In the genomic region with DNA sequence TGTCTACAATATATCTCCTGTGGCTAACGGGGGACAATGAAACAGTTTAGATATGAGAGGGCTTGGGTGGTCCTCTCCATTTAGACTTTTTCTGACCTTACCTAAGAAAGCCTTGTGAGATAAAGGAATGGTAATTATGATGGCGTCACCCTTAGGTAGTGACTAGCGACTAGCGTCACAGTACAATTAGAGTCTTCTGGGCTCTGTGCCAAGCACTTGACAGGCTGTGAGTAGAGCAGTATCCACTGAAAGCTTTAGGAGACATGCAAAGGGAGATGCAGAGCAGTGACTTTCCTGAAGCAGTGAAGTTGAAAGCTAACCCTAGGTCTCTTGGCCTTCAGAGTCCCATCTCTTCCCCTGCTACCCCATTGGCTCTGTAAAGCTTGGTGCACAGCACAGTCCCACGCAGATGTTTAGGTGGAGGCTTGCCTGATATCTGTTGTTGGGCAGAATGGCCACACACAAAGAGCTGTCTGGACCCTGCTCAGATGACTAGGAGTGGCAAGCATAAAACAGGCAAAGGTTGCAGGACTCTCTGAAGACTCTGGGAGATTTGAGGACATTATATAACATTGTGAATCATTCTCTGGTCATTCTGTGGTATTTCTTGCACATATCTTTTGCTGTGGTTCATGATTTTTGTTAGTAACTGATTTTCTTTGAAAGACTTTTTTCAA, we compare ENCODE assay signal across 9 mouse cellular contexts. TPM values are rescaled to one million over a fixed set of nuclear protein-coding genes. Genes with fewer than 3 reads are reported as not detected.
DNase-seq lines count a peak whose midpoint lies in the region; ATAC-seq lines count a peak whose summit lies in the region.
"Had no signal": no experiment of that assay in that cellular context is flagged by ENCODE, and none has a peak within 500 bp of the region (broad histone marks: within the 10 kb centered on the region; RNA-seq: fewer than 3 reads in every experiment).

No protein-coding gene starts in this region.

- intact Hi-C loops in left cerebral cortex, postnatal 4 days (cut with DNase I): no loop called here

- WGBS in forebrain, embryonic 12.5 days: 49% methylated on average over 5 of the region's 5 CpGs
- 44% methylated on average over 5 of the region's 5 CpGs for WGBS in hindbrain, embryonic 15.5 days
- WGBS in midbrain, embryonic 13.5 days: 66% methylated on average over 5 of the region's 5 CpGs

- H3K27me3 ChIP-seq in forebrain, embryonic 12.5 days: no peaks in the 10 kb centered on the region
- no peaks in the 10 kb centered on the region for H3K27me3 ChIP-seq in hindbrain, embryonic 15.5 days
- H3K27me3 ChIP-seq in midbrain, embryonic 13.5 days: no peaks in the 10 kb centered on the region
- H3K27me3 ChIP-seq: limb, embryonic 13.5 days had no signal

- H3K4me2 ChIP-seq in forebrain, embryonic 12.5 days: no peak overlapping the region
- H3K4me2 ChIP-seq in hindbrain, embryonic 15.5 days: no peak overlapping the region
- H3K4me2 ChIP-seq in midbrain, embryonic 13.5 days (replicated peaks): no peak overlapping the region
- H3K4me2 ChIP-seq: limb, embryonic 13.5 days had no signal

- H3K4me3 ChIP-seq in forebrain, embryonic 12.5 days (replicated peaks): no peak overlapping the region
- H3K4me3 ChIP-seq in hindbrain, embryonic 15.5 days: no peak overlapping the region
- no peak overlapping the region for H3K4me3 ChIP-seq in midbrain, embryonic 13.5 days (replicated peaks)
- H3K4me3 ChIP-seq: limb, embryonic 13.5 days had no signal

- H3K27ac ChIP-seq in forebrain, embryonic 12.5 days: no peak overlapping the region
- no peak overlapping the region for H3K27ac ChIP-seq in hindbrain, embryonic 15.5 days (replicated peaks)
- no peak overlapping the region for H3K27ac ChIP-seq in midbrain, embryonic 13.5 days
- H3K27ac ChIP-seq: limb, embryonic 13.5 days had no signal

- no peaks in the 10 kb centered on the region for H3K36me3 ChIP-seq in forebrain, embryonic 12.5 days (replicated peaks)
- no peaks in the 10 kb centered on the region for H3K36me3 ChIP-seq in hindbrain, embryonic 15.5 days
- H3K36me3 ChIP-seq in midbrain, embryonic 13.5 days: no peaks in the 10 kb centered on the region
- H3K36me3 ChIP-seq: limb, embryonic 13.5 days had no signal

- H3K9me3 ChIP-seq in forebrain, embryonic 12.5 days: no peaks in the 10 kb centered on the region
- no peaks in the 10 kb centered on the region for H3K9me3 ChIP-seq in hindbrain, embryonic 15.5 days
- H3K9me3 ChIP-seq in midbrain, embryonic 13.5 days: no peaks in the 10 kb centered on the region
- H3K9me3 ChIP-seq: limb, embryonic 13.5 days had no signal

- H3K4me1 ChIP-seq in forebrain, embryonic 12.5 days: peaks cover 4% of the 10 kb centered on the region; the same call in 1 of the 2 replicates
- H3K4me1 ChIP-seq in hindbrain, embryonic 15.5 days (replicated peaks): no peaks in the 10 kb centered on the region
- peaks cover 4% of the 10 kb centered on the region; the same call in 1 of the 2 replicates for H3K4me1 ChIP-seq in midbrain, embryonic 13.5 days (replicated peaks)
- H3K4me1 ChIP-seq: limb, embryonic 13.5 days had no signal

- ATAC-seq in forebrain, embryonic 12.5 days (ENCODE audit: low FRiP score): peak; percentile 71; the same call in 1 of the 2 replicates
- 0 out of 2 replicates have a peak, but pooled peaks have one; percentile 45 for ATAC-seq in hindbrain, embryonic 15.5 days (ENCODE audit: low FRiP score, low read depth)
- ATAC-seq in midbrain, embryonic 13.5 days: peak; percentile 69; the same call in 1 of the 2 replicates
- no peak for ATAC-seq in granulocyte monocyte progenitor cell, adult 5-6 weeks (replicated peaks; ENCODE audit: poor library complexity, severe bottlenecking)

- peak; percentile 11 for DNase-seq in left cerebral cortex, postnatal 4 days
- DNase-seq in left cerebral cortex, adult 11 months (ENCODE audit: low spot score): no peak
- DNase-seq in layer of hippocampus, adult 18-20 months (ENCODE audit: low spot score in 2 of 2): no peak
- DNase-seq in thymus, postnatal 14 days: no peak

- H3K9ac ChIP-seq in forebrain, embryonic 12.5 days: no peak overlapping the region
- no peak overlapping the region for H3K9ac ChIP-seq in hindbrain, embryonic 15.5 days
- no peak overlapping the region for H3K9ac ChIP-seq in midbrain, embryonic 13.5 days (replicated peaks)
- H3K9ac ChIP-seq: limb, embryonic 13.5 days had no signal

RNA-seq across cellular contexts. Expression of a gene that starts 48.1 kb away (rescaled TPM):
- 1 to 10 TPM; 5.5 to 6.0 TPM for total RNA-seq in left cerebral cortex, postnatal 4 days (2021)
- 9.5 and 11.9 TPM in 2 replicates for polyA plus RNA-seq in forebrain, embryonic 12.5 days (2016; fragmentation: Nextera tagmentation; extraction: Ambion mirVana)
- polyA plus RNA-seq in hindbrain, embryonic 15.5 days (2015; fragmentation: Nextera tagmentation; extraction: Ambion mirVana): 7.1 and 7.8 TPM in 2 replicates
- 4.4 and 6.2 TPM in 2 replicates for polyA plus RNA-seq in midbrain, embryonic 13.5 days (2015; fragmentation: Nextera tagmentation; extraction: Ambion mirVana)
- not detected in 2 replicates for total RNA-seq in granulocyte monocyte progenitor cell, adult 5-6 weeks (2014; fragmentation: Nextera tagmentation)
- total RNA-seq in granulocyte monocyte progenitor cell, adult 5-6 weeks (2017): 0.82 TPM in 1 of 2 replicates, not detected in the other
- 1 to 10 TPM; 3.9 to 4.4 TPM for total RNA-seq in layer of hippocampus, adult 18-20 months (2021)
